Mouse (Mus musculus) B cell, adult 2 months (primary cell): ENCODE results near the gene Enpp7.

Experiments
- DNase-seq, 2 experiments: peaks; one replicate each; pipeline ENCODE4 v3.0.0; 2022

The Enpp7 gene

DNA sequence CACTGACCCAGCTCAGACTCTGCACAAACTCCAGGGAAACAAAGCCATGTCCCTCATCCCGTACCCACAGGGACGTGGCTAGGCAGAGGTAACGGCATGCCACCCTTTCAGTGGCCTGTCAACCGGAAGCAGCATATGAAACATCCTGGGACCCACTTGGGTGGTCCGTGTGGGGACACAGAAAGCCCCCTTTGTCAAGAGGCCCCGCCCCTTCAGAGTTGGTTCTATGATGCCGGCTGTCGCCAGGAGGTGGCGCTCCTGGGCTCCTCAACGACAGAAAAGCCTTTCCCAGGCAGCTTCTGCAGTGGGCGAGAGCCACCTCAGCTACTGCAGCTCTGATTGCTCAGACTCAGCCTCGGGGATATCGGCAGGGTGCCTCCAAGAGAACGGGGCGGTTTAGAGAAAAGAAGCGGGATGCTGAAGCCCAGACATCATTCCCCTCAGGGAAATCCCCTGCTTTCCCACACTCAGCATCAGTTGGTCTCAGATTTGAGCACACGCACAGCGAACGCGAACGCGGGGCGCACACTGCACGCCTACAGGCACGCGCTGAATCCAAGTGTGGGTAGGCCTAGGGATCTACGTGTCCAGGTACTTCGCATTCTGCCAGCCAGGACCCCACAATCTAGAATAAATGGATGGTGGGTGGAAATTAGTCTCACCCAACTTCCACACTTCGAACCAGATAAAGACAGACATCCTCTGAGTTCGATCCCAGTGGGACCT lies 10.7 kb downstream of the Enpp7 start:
- DNase-seq = peak; percentile 88

DNA sequence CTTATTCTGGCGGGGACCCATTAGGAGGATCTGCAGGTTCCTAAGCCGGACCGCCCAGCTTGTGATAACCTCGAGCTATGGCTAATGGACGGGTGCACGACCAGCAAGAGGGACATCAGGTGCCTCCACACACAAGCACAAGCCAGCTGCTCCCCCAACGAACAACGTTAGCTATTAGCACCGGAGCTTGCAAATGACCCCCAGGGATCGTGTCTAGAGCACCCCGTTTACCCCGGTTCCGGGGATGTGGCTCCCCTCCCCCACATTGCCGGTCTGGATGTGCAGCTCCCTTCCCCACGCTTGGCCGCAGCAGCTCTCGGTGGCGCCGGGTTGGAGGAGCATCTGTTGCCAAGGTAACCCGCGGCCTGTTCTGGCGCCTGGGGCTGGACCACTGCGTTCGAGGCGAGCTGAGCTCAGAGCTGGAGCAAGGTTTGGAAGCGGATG lies 11.4 kb downstream of the Enpp7 start:
- DNase-seq = no peak

DNA sequence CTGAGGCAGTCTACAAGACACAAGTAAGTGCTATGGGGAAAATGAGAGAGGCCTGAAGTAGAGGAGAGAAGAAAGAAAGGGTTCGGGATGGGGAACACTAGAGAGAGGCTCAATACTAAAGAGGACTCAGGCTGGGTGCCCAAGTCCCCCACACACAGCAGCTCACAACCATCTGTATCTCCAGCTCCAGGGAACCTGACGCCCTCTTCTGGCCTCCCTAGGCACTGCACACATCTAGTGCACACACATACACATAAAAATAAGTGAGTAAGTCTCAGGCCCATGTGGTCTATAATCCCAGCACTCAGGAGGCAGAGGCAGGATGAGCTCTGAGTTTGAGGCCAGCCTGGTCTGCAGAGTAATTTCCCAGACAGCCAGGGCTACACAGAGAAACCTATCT lies 12.9 kb downstream of the Enpp7 start:
- no peak for DNase-seq

DNA sequence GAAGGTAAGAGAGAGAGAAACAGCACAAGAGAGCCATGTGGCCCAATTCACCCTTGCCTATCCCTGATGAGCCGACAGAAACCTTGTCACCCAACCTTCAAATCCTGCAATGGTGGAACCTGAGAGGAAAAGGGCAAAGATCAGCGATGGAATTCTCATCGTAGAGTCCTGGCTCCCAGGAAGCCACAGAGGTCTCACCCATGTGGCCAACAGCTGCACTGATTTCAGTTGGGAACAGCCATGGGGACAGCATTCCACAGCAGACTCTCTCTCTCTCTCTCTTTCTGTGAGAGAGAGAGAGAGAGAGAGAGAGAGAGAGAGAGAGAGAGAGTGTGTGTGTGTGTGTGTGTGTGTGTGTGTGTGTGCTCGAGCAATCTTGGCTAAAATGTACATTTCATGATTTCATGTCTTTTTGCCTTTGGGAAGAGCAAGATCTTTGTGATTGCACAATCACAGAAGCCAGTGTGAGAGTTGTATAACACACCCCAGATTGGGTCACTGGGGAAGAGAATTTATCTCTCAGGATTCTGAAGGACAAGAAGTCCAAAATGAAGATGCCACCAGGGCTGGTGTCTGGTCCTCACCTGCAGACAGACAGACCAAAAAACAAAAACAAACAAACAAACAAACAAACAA lies 13.6 kb downstream of the Enpp7 start:
- DNase-seq = no peak

DNA sequence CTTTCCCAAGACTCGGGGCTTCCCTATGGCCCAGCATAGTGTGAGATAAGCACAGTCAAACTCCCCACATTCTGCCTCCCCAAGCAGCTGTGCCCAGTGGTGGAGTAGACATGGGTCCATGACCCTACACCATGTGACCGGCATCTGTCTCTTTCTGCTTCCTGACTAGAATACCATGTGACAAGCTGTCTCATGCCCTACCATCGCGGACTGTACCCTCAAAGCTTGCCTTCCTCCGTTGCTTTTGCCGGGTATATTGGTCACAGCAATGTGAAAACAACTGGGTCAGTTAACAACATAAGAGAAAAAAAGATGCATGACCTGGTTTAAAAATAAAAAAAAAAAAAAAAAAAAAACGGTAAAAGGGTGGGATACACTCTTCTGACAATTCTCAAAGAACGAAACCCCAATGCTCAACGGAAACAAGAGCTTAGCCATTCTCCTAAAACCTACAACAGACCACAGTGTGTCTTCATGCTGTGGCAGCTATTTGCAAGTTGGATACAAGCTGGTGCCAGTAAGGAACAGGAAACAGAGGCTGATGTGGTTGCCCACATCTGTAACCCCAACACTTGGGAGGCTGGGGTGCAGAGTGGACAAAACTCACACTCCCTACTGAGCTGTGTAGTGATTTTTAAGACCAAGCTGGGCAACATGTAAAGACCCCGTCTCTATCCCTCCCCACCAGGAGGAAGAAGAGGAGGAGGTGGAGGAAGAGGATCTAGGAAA lies 17.7 kb downstream of the Enpp7 start:
- DNase-seq = peak; percentile 30 to 31

DNA sequence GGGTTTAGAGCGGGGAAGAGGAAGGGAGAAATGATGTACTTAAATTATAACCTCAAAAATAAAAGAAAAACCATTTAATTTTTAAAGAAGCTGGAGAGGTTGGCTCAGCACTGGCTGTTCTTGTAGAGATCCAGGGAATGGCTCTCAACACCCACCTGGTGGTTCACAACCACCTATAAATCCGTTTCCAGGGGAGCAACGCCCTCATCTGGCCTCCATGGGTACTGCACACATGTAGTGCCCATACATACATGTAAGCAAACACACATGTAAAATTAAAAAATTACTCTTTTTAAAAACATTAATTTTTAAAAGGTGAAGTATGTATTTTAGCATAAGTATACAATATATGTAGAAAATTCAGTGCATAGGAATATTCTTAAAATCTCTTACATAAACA lies 18.5 kb downstream of the Enpp7 start:
- DNase-seq = no peak

DNA sequence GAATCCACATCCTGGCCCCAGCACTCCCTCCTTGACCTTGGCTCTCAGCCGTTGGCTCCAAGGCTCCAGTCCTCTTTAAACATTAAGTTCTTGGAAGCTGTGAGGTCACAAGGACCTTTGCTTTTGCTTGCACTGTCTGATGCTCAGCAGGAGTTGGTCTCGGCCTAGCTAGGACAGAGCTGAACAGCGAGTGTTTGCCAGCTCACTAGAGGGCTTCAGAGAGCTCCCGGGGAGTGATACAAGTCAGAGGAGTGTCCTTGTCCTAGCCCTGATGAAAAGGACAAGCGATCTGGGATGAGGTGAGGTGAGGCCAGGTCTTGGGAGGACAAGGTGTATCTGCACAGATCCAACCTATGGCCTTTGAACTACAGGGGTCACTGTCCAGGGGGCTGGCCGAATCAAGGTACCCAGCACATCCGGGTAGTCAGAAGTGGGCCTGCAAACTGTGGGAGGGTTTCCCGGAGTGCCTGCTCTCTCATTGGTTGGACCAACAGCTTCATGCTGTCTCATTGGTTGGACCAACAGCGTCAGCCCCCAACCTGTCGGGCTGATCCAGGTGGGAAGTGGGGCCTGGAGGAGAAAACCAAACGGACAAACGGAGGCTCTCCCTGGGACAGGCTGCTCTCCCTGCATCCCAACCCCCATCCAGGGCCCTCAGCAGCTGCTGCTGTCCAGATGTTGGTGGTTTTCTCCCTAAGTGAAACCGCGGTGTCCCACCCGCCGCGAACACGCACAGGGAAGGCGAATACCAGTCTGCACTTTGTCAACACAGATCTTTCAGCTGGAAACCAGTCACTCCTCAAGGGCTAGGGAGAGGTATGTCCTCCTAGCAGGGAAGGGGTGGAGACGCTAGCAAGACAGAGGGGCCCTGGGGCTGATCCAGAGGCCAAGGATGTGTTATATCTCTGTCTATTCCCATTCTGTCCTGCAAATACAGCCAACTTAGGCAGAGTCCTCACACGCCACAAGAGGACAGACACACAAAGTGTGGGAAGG lies 19.8 kb downstream of the Enpp7 start:
- DNase-seq = no peak

DNA sequence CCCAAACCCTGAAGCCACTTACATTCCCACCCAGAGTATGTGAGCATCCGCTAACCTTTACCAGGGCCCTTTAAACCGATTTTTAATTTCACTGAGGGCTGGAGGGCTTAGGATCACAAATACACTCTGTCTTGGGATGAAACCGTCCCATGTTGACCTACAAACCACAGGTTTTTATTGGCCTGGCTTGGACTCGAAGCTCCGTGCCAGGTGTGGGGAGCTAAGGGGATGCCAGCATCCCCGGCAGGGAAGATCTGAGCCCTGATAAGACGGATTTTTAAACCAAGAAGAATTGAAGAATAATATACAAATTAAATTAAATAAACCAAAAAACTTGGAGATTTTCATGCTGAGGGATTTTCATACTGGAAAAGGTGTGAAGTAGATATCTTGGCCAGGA lies 26.5 kb downstream of the Enpp7 start:
- DNase-seq = no peak

DNA sequence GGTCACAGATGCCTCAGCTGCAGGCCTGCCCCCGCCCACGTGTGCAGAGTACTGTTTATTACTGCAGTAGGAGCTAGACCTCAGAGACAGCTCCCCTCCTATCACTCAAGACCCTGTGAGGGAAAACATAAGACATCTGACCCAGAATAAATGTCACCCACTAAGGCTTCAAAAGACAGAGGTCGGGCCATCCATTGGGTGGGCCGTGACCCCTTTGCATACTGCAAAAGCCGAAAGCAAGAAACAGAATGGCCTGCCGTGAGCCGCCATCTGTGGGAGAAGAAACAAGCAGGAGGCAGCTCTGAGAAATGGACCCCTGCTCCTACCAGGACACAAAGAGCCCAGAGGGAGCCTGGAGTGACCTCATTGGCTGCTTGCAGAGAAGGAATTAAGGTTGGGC lies 29.5 kb downstream of the Enpp7 start:
- DNase-seq = no peak

DNA sequence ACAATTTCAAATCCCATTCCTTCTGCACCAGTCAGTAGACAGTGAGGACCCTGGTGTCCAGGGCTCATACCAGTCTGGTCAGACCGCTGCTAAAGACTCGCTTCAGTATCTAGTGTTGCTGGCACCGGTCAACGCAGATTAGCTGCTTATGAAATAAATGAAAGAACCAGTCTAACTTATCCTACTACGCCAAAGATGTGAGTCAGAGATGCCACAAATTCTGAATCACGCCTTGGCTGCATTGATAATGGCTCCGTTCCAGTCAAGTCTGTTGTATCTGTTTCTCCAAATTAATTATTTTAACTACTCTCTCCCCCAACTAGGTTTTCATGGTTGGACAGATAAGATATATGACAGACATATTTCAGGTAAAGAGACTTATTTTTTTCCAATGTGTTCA lies 33.2 kb downstream of the Enpp7 start:
- DNase-seq = no peak

DNA sequence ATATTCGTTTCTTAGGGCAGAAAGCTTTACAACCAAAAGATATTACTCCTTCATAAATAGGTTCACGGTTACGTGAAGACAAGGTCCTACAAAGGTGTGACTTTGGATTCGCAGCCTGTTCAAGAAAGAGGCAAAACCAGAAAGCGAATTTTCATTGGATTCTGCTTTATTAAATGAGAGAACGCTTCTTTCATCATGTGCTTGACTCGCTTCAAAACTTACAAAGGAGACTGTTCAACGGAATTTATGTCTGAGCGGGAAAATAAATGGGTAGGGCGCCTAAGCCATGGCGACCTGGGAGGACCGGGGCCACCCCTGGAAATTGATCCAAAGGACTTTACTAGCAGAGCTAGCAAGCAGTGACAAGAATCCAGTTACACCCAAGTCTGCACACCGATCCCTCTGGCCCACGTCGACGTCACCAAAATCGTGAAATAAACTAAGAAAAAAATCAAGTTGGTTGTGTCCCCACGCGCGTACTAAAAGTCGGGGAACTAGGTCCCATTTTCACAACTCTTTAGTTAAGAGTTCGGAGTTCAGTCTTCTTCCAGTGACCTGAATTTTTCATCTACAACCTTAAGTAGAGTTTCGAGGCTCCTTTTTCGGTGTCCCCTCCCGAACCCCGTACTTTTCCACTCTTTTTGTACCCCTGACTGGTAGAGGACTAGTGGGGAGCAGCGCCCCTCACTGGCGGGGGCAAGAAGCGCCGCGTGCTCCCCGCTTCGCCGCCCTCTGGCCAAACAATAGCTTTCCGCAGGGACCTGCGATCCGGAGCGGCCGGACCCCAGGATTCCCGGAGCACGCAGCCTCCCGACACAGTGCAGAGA lies 34.3 kb downstream of the Enpp7 start:
- DNase-seq = peak in 1 of 2 experiments; percentile 19

DNA sequence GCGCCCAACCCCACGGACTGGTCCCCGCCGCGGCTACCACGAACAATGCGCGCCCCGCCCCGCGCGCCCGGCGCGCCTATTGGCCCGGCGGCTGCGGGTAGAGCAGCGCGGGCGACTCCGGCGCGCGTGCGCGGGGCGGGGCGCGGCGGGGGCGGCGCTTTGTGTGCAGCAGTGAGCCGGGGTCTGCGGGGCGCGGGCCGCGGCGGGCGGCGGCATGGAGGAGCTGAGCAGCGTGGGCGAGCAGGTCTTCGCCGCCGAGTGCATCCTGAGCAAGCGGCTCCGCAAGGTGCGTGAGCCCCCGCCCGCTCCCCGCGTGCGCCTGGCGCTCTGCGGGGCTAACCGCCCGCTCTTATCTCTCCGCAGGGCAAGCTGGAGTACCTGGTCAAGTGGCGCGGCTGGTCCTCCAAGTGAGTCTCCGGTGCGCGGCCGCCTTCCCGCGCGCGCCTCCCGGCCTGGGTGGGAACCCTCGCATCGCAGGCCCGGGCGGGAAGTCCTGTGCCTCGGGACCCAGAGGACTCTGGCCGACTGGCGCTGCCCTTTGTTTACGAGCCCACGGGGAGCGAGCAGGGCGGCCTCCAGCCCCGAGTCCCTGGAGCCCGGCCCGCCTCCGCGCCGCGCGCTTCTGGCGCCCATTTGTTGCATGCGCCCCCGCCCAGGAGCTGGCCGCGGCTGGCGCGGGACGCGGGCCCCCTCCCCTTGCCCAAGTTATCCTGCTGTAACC lies 35.1 kb downstream of the Enpp7 start, which contains the start of gene Cbx2:
Gene Cbx2, plus strand, starts transcription at position 68 of the 721 bp plus-strand sequence.
- peak; percentile 82 to 88 for DNase-seq

DNA sequence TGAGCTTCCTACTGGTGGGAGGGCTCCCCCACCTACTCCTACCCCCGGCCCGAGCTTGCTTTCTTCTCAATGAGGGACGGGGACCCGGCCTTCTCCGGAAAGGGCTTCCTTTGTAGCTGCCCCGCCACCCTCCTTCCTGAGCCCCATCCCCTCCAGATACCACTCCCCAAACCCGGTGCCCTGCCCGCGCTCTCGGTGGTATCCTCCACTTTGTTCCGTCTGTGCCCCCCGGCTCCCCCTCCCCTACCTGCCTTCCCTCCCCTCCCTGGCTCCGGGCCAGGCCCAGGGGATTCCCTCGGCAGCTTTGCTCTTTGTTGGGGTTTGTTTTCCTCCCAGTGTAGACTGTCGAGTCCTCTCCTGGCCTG lies 35.6 kb downstream of the Enpp7 start:
- peak in 1 of 2 experiments; percentile 24 for DNase-seq

DNA sequence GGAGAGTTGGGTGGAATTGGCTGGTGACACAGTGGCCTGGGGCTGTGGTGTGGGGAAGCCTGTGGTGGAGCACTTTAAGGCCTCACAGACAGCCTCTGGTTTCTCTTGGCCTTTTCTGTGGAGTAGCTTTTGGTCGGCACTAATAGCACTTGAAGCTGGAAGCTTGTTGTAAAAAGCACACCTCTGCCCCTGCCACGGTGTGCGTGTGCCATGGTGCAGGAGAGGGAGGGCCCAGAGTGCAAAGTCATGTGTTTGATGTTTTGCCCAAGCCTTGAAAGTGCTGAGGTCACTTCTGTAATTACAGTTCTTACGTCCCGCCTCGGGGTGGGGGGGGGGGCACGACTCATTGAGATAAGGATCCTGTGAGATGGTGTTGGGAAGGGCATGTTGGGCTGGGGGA lies 36.3 kb downstream of the Enpp7 start:
- DNase-seq = peak in 1 of 2 experiments; percentile 32

DNA sequence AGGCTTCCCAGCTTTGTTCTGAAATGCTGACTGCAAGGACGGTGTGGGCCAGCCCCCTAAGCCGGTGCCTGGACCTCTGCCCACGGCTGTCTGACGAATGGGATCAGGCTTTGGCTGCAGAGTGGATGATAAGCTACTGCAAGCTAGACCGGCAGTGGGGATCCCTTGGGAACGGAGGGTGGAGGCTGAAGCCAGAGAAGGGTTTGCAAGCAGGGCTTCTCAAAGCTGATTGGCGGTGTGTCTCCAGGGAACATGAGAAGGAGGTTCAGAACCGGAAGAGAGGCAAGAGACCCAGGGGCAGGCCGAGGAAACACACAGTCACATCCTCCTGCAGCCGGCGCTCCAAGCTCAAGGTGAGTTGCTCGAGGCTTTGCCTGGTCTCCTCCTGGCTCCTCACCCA lies 38.2 kb downstream of the Enpp7 start:
- peak; percentile 41 for DNase-seq

DNA sequence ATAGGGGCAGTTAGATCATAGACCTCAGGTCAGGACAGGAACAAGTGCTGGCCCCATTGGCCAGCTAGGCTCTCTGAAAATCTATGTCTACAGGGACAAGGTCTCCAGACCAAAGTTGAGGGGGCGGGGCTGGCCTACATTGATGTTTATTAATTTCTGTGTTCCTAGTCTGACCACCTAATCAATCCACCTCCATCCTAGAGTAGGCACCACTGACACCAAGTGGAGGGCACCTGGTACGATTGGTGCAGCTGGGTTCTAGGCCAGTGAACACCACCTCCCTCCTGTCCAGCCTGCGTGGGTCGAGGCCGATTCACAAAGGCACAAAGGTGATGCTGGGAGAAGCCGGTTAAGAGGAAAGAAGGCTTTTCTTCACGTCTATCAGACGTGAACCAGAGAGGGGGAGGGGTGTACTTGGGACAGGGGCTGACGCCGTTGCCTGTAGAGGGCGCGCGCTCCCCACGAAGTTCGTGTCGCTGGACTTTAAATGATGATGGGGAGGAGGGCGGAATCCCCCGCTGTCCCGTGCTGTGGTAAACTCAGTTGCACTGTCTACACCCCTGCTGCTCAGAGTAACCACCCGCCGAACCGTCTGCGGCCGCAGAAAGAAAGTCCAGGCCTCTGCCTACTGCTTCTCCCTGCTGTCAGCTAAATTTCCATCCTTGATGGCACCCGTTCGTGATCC lies 46.0 kb downstream of the Enpp7 start:
- DNase-seq = peak; percentile 91 to 93

DNA sequence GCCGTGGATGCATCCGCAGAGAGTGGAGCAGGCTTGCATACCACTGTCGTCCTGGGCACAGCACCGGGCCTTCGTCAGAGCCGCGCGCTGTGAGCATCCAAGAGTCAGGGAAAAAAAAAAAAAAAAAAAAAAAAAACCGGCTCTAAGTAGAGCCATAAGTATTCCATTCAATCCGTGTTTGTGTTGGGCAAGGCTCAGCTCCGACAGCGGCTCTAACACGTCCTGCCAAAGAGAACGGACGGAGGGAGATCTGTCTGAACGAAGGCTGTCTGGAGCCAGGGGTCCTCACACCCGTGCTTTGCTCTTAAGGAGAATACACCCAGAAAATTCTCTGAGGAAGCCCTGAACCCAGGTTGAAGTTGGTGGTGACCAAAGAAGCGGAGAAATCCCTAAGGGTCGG lies 46.6 kb downstream of the Enpp7 start:
- no peak for DNase-seq

DNA sequence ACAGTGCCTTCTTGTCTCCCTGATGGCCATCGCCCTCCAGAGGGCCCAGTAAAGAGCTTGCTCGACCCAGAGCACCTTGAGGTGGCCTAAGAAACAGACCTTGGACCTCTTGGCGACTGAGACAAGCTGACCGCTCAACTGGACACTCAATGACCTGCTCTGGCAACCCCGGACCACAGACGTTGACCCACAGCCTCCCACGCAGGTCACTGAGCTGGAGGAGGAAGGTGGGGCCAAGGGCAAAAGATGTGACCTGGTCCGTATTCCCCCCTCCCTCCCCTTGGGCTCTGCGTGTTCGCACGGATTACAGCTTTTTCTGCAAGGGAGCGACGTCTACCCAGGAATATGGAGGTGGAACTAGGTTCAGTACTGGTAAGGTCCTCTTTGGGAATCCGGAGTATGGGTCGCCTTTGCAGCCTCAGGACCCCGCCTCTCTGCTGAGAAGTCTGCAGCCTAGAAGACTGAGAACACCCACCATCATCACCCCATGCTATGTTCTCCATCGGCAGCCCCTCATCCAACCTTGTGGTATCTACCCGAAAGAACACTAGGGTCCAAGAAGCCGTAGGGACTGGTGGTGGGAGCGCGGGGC lies 47.2 kb downstream of the Enpp7 start:
- DNase-seq = peak in 1 of 2 experiments; percentile 32

DNA sequence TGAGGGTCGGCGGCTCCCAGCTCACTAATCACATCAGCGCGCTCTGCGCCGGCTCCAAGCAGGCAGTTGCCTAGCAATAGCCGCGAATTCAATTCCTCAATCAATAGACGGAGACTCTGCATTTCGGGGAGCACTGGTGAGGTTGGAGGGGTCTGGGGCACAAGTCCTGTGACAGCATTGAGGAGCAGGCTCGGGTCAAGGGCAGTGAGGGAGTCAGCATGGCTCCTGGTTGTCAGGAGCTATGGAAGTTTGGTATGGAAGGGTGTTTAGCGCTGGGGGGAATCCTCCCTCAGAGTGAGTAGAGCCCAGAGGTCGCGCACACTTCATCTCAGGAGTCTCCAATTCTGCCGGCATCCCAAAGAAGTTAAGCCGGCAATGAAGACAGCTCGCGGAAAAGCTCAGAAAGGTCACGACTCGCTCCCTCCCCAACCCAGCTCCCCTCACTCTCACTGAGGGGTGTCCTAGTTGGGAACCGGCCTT lies 47.7 kb downstream of the Enpp7 start:
- DNase-seq = no peak

DNA sequence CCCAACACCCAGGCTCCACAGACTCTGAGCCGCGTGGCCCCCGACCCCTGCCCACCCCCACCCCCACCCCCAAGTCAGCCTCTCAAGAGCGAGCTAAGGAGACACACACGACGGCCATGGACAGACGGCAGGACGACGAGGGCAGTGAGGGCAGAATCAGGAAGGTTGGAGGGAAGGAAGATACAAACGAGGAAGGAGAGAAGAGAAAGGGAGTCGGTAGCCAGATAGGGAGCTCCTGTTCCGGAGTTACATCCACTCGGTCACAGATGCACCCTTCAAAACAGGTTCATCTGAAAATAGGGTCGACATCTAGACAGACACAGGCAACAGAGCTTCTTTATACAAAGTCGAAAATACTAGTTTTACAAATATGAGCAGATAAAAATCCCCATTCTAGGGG lies 48.5 kb downstream of the Enpp7 start:
- no peak for DNase-seq
